In the genomic region with DNA sequence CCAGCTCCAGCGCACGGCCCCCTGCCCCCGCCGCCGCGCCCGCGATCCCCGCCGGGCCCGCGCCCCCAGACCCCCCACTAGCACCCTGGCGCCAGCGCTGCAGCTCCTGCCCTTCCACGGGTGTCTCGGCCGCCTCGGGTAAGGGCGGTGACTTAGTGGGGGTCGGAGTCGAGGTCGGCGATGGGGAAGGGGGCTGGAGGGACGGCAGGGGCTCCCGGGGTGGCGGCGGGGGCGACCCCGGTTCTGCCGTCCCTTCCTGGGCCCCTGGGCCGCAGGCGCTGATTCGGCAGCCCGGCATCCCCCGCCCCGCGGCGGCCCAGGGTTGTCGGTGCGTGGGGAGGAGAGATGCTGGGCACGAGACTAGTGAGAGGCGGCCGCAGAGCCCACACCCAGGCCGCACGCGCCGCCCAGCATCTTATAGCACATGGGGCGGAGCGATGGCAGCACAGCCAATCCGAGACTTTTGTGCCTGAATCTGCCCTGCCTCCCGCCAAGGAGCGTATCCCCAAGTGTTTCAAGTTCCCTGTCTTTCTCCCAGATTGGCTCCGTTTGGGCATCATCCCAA, we compare ENCODE assay signal across 8 mouse cellular contexts. TPM values are rescaled to one million over a fixed set of nuclear protein-coding genes. Genes with fewer than 3 reads are reported as not detected.
DNase-seq lines count a peak whose midpoint lies in the region; ATAC-seq and TF ChIP-seq lines count a peak whose summit lies in the region.

Trnp1 (minus strand) TSS at position 391 of the 565 bp plus-strand sequence.

- peak within 1 kb of the TSS; percentile 71 for H3K9ac ChIP-seq in heart, embryonic 16.5 days (ENCODE audit: low read length)
- H3K9ac ChIP-seq in liver, embryonic 12.5 days, result peak within 1 kb of the TSS; percentile 43; the same call in 1 of the 2 replicates

- 0 out of 2 replicates have a peak, but pooled peaks have one; percentile 43 for ATAC-seq in erythroblast, adult 5-6 weeks (replicated peaks; ENCODE audit: low FRiP score, poor library complexity, severe bottlenecking)
- ATAC-seq in heart, embryonic 16.5 days (replicated peaks; ENCODE audit: extremely low read depth, insufficient read depth, low FRiP score), result peak; percentile 63
- 0 out of 2 replicates have a peak, but pooled peaks have one; percentile 46 for ATAC-seq in liver, embryonic 12.5 days

- peaks cover 25% of the 10 kb centered on the region for H3K4me1 ChIP-seq in heart, embryonic 16.5 days (ENCODE audit: control insufficient read depth, insufficient read depth, low read length)
- H3K4me1 ChIP-seq in liver, embryonic 12.5 days, result peaks cover 23% of the 10 kb centered on the region

- peak within 1 kb of the TSS; percentile 99 for H3K4me2 ChIP-seq in heart, embryonic 16.5 days (ENCODE audit: low read depth, low read length)
- H3K4me2 ChIP-seq in liver, embryonic 12.5 days, result peak within 1 kb of the TSS; percentile 76
- H3K4me2 ChIP-seq in myocyte (ENCODE audit: low read depth), result peak within 1 kb of the TSS; percentile 64

- H3K79me2 ChIP-seq in myocyte (ENCODE audit: control insufficient read depth, insufficient read depth), result no peaks in the 10 kb centered on the region

- H3K9me3 ChIP-seq in heart, embryonic 16.5 days (replicated peaks; ENCODE audit: control insufficient read depth, low read length), result no peaks in the 10 kb centered on the region
- no peaks in the 10 kb centered on the region for H3K9me3 ChIP-seq in liver, embryonic 12.5 days (replicated peaks)

- H3K4me3 ChIP-seq in heart, embryonic 16.5 days (ENCODE audit: low read length), result peak within 1 kb of the TSS; percentile 69
- H3K4me3 ChIP-seq in liver, embryonic 12.5 days, result peak within 1 kb of the TSS; percentile 51
- H3K4me3 ChIP-seq in myocyte, result no peak within 1 kb of the TSS

- H3K27ac ChIP-seq in heart, embryonic 16.5 days (ENCODE audit: low read length), result no peak within 1 kb of the TSS
- no peak within 1 kb of the TSS for H3K27ac ChIP-seq in liver, embryonic 12.5 days

- 1% methylated on average over 47 of the region's 53 CpGs for WGBS in heart, embryonic 16.5 days
- under 1% methylated on average over 53 of the region's 53 CpGs for WGBS in liver, embryonic 12.5 days (ENCODE audit: insufficient replicate concordance)

- H3K27me3 ChIP-seq in heart, embryonic 16.5 days (ENCODE audit: control insufficient read depth, insufficient read depth, low read length), result peaks cover 75% of the 10 kb centered on the region
- H3K27me3 ChIP-seq in liver, embryonic 12.5 days (replicated peaks), result peaks cover 100% of the 10 kb centered on the region
- peaks cover 44% of the 10 kb centered on the region for H3K27me3 ChIP-seq in myocyte (ENCODE audit: control insufficient read depth, insufficient read depth, insufficient read length)

- no peak for TF ChIP-seq POLR2A in myocyte (IDR thresholded peaks at IDR 0.05; ENCODE audit: insufficient read length, low read depth)

- H3ac ChIP-seq in myocyte (ENCODE audit: control insufficient read depth, insufficient read length), result no peak within 1 kb of the TSS

- DNase-seq in CD4-positive, CD25-positive, alpha-beta regulatory T cell, adult 2 months (ENCODE audit: low read depth, low spot score), result peak; percentile 81
- DNase-seq in brain, embryonic 18.5 days (ENCODE audit: low read depth, low spot score), result peak; percentile 72
- peak; percentile 61 to 78 for DNase-seq in kidney, postnatal 25 days
- DNase-seq in testis, postnatal 10 days (ENCODE audit: low spot score), result peak; percentile 70

- H3K36me3 ChIP-seq in heart, embryonic 16.5 days (ENCODE audit: control insufficient read depth, insufficient read depth), result no peaks in the 10 kb centered on the region
- H3K36me3 ChIP-seq in liver, embryonic 12.5 days, result no peaks in the 10 kb centered on the region
- H3K36me3 ChIP-seq in myocyte (ENCODE audit: control insufficient read depth, insufficient read depth), result no peaks in the 10 kb centered on the region

TF ChIP-seq in myocyte, 11 proteins besides CTCF, POLR2A, EP300 and RAD21:
- TF ChIP-seq CEBPB (IDR thresholded peaks at IDR 0.05; ENCODE audit: insufficient read depth, poor library complexity, severe bottlenecking) (no peak), MYOD1 (IDR thresholded peaks at IDR 0.05; ENCODE audit: control insufficient read depth in 1 of 3, insufficient read length in 2 of 3, low read depth in 2 of 3) (no peak), TCF12 (IDR thresholded peaks at IDR 0.05; ENCODE audit: insufficient read depth, poor library complexity, severe bottlenecking) (no peak), E2F4 (IDR thresholded peaks at IDR 0.05; ENCODE audit: insufficient read depth) (no peak), REST (IDR thresholded peaks at IDR 0.05; ENCODE audit: insufficient read depth, insufficient read length) (no peak), TCF3 (IDR thresholded peaks at IDR 0.05; ENCODE audit: insufficient read length, low read depth) (no peak), USF1 (IDR thresholded peaks at IDR 0.05; ENCODE audit: low read depth) (no peak), MAX (IDR thresholded peaks at IDR 0.05; ENCODE audit: low read depth) (no peak), SRF (IDR thresholded peaks at IDR 0.05; ENCODE audit: control insufficient read depth, insufficient read length, low read depth) (no peak), MYOG (IDR thresholded peaks at IDR 0.05; ENCODE audit: control insufficient read depth in 1 of 3, insufficient read depth in 1 of 3, insufficient read length in 2 of 3, low read depth in 2 of 3) (no peak), POLR2AphosphoS2 (IDR thresholded peaks at IDR 0.05; ENCODE audit: insufficient read length, low read depth) (no peak)

RNA-seq across cellular contexts. Expression of gene Trnp1, which starts in this region (rescaled TPM):
- not detected in 2 replicates for total RNA-seq in erythroblast, adult 5-6 weeks (2015; ENCODE audit: low replicate concordance)
- total RNA-seq in erythroblast, adult 5-6 weeks (2017; ENCODE audit: low replicate concordance), result not detected in 2 replicates
- polyA plus RNA-seq in heart, embryonic 16.5 days (2015; fragmentation: Nextera tagmentation; extraction: Ambion mirVana), result 0.64 and 1.5 TPM in 2 replicates
- polyA plus RNA-seq in liver, embryonic 12.5 days (2016; fragmentation: Nextera tagmentation; extraction: Ambion mirVana), result 0.14 and 0.27 TPM in 2 replicates
- 0.37 TPM for polyA plus RNA-seq in myocyte (2012; fragmentation: generic; extraction: Trizol)

Comparison
In these comparisons a context has a peak if more than half of its experiments do, and no peak if none do; other contexts are left out.
1. Peak in ATAC-seq in erythroblast, adult 5-6 weeks; RNA of the gene not detected or under 1 TPM.
2. Peak in ATAC-seq, H3K4me3 ChIP-seq, H3K9ac ChIP-seq and H3K4me2 ChIP-seq in liver, embryonic 12.5 days; RNA of the gene not detected or under 1 TPM.